Mouse (Mus musculus) limb, embryonic 11.5 days (tissue): Measurements from ENCODE around the gene BC048403. TPM values are rescaled to one million over a fixed set of nuclear protein-coding genes. Genes with fewer than 3 reads are reported as not detected.

ENCODE experiments used
- ATAC-seq: fragments of 200-750 bp; cut with Nextera tagmentation; 2 replicates; pipeline ENCODE4 v1.8.0; 2017; ENCODE audit warnings: low read depth; ENCODE audit not compliant: insufficient number of reproducible peaks, low FRiP score, low TSS enrichment
- DNase-seq: peaks from one replicate; pipeline ENCODE4 v3.0.0-alpha.2; 2015; ENCODE audit warnings: low spot score
- H3K27ac ChIP-seq: fragments of 300-500 bp; sonication (generic); replicated peaks from 2 replicates; pipeline ENCODE4 v1.5.1; 2014; ENCODE audit warnings: low read depth, mild to moderate bottlenecking, low read length
- H3K27me3 ChIP-seq: fragments of 300-500 bp; sonication (generic); 2 replicates; pipeline ENCODE4 v1.6.1; 2014; ENCODE audit warnings: mild to moderate bottlenecking, low read length, mixed read lengths; ENCODE audit not compliant: control insufficient read depth, insufficient read depth
- H3K36me3 ChIP-seq: fragments of 300-500 bp; sonication (generic); 2 replicates; pipeline ENCODE4 v1.6.1; 2014; ENCODE audit warnings: mild to moderate bottlenecking, low read length, moderate library complexity, mixed read lengths; ENCODE audit not compliant: control insufficient read depth, insufficient read depth
- H3K4me1 ChIP-seq: fragments of 300-500 bp; sonication (generic); 2 replicates; pipeline ENCODE4 v1.6.1; 2014; ENCODE audit warnings: low read length, mixed read lengths; ENCODE audit not compliant: control insufficient read depth, insufficient read depth
- H3K4me2 ChIP-seq: fragments of 300-500 bp; sonication (generic); 2 replicates; pipeline ENCODE4 v1.6.1; 2014; ENCODE audit warnings: low read depth, mild to moderate bottlenecking, moderate library complexity; ENCODE audit not compliant: severe bottlenecking
- H3K4me3 ChIP-seq: fragments of 300-500 bp; sonication (generic); 2 replicates; pipeline ENCODE4 v1.5.1; 2014; ENCODE audit warnings: low read depth, low read length
- H3K9ac ChIP-seq: fragments of 300-500 bp; sonication (generic); 2 replicates; pipeline ENCODE4 v1.6.1; 2014; ENCODE audit warnings: mild to moderate bottlenecking, low read length
- H3K9me3 ChIP-seq: fragments of 300-500 bp; sonication (generic); 2 replicates; pipeline ENCODE4 v1.6.1; 2016; ENCODE audit warnings: low read length; ENCODE audit not compliant: control insufficient read depth
- WGBS: fragments of 180-500 bp; shearing (Covaris S2); extraction: QIAGEN DNeasy Blood & Tissue Kit; methylation state at CpG from one replicate; pipeline ENCODE4 v1.1.7; 2014; 5-methylcytosine and 5-hydroxymethylcytosine counted together
- polyA plus RNA-seq: library from polyadenylated mRNA; unstranded; fragments of >200 nt; fragmentation: Nextera tagmentation; extraction: Ambion mirVana; gene quantifications from 2 replicates; pipeline ENCODE4 v1.2.1, GENCODE M21; 2014

The BC048403 gene
- polyA plus RNA-seq, 1 experiment from 2014 or later, result 2.6 TPM

DNA sequence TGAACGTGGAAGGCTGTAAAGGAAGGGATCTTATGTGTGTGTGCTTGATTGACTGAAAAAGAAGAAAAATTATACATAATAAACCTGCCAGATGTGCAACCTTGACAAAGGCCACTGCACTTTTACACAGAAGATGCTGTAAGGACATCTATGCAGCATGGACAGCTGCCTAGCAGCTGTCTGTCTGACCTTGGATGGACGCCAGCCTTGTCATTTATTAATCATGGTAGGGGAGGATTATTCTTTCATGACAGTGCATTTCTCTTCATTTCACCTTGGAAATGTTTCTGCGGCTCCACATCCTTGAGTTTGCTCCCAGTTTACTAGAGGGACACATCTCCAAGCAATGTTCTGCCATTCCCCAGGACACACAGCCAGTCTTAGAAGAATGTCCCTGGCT lies 48.8 kb downstream of the BC048403 start:
- no peak for DNase-seq
- no peak overlapping the region for H3K9ac ChIP-seq
- H3K27me3 ChIP-seq, result no peaks in the 10 kb centered on the region
- H3K4me2 ChIP-seq, result no peak overlapping the region
- 87% methylated on average over 3 of the region's 3 CpGs for WGBS
- H3K27ac ChIP-seq, result no peak overlapping the region
- H3K9me3 ChIP-seq, result no peaks in the 10 kb centered on the region; the same call in 1 of the 2 replicates
- H3K36me3 ChIP-seq, result peaks cover 3% of the 10 kb centered on the region; the same call in 1 of the 2 replicates
- H3K4me3 ChIP-seq, result no peak overlapping the region
- H3K4me1 ChIP-seq, result no peaks in the 10 kb centered on the region
- no peak for ATAC-seq

DNA sequence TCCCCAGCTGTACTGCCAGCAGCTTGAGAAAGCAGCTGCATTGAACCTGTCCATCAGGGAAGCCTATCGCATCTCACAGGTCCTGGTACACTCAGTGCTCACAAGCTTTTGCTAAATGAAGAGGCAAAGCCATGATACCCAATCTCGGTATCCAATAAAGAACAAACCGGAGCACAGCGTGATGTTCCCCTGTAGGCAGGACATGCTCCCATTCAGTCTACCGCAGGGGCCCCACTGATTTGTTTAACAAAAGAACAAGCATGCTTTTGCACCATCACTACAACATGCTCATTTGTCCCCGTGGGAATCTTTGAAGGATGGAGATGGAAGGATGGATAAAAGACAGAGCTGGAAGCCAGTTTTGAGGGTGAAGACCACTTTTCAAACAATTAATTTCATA lies 50.3 kb downstream of the BC048403 start:
- no peaks in the 10 kb centered on the region for H3K9me3 ChIP-seq
- no peak overlapping the region for H3K4me2 ChIP-seq
- no peaks in the 10 kb centered on the region for H3K4me1 ChIP-seq
- ATAC-seq (no peak), DNase-seq (no peak)
- H3K4me3 ChIP-seq, result no peak overlapping the region
- H3K27me3 ChIP-seq, result no peaks in the 10 kb centered on the region
- WGBS, result 80% methylated on average over 6 of the region's 6 CpGs
- no peak overlapping the region for H3K27ac ChIP-seq
- H3K9ac ChIP-seq, result no peak overlapping the region
- no peaks in the 10 kb centered on the region for H3K36me3 ChIP-seq

DNA sequence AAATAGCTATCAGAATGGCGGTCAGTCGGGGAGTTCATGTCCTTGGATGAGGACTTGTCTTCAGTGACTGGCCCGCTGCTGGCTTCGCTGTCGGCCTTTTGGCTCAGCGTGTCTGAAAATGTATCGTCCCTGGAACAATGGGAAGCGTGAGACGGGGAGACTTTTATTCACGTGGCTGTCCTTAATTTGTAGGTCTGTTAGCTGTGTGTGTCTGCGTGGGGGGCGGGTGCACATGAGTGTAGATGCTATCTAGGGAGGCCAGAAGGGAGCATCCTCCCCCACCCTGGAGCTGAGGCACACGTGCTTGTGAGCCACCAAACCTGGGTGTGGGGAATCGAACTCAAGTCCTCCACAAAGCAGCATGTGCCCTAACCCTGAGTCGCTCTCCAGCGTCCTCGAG lies 52.9 kb downstream of the BC048403 start:
- no peak for ATAC-seq

DNA sequence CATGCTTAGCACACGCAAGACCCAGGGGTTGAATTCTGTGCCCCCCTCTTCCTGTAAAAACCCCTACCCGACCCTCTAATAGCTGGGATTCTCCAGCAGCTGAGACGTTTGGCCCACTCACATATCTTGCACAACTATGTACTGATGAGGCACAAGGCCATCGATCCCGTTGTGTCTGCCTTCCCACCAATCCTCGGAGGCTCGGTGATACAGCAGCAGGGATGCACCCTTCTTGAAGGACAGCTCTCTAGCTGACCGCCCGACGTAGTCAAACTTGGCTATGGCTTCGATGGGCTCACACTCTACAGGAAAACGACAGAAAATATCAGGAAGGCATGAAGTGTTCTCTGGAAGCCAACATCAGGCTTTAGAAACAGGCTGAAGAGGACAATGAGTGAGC lies 54.7 kb downstream of the BC048403 start:
- no peak overlapping the region for H3K27ac ChIP-seq
- no peak overlapping the region for H3K4me3 ChIP-seq
- ATAC-seq, result no peak
- H3K4me1 ChIP-seq, result no peaks in the 10 kb centered on the region
- H3K27me3 ChIP-seq, result no peaks in the 10 kb centered on the region
- no peaks in the 10 kb centered on the region for H3K9me3 ChIP-seq
- no peaks in the 10 kb centered on the region; the same call in 1 of the 2 replicates for H3K36me3 ChIP-seq
- H3K9ac ChIP-seq, result no peak overlapping the region
- no peak for DNase-seq
- 93% methylated on average over 12 of the region's 12 CpGs for WGBS
- no peak overlapping the region for H3K4me2 ChIP-seq

More for the DNA sequence above, 52.9 kb downstream of the BC048403 start:
- Histone ChIP-seq H3K27ac (no peak overlapping the region), H3K4me1 (no peaks in the 10 kb centered on the region), H3K4me2 (no peak overlapping the region), H3K4me3 (no peak overlapping the region), H3K9ac (no peak overlapping the region), H3K27me3 (no peaks in the 10 kb centered on the region), H3K9me3 (no peaks in the 10 kb centered on the region), H3K36me3 (no peaks in the 10 kb centered on the region; the same call in 1 of the 2 replicates)
- WGBS, result 93% methylated on average over 17 of the region's 17 CpGs
- DNase-seq, result no peak

- no peak for DNase-seq
- H3K9ac ChIP-seq, result no peak overlapping the region
- H3K4me3 ChIP-seq, result no peak overlapping the region
- H3K27ac ChIP-seq, result no peak overlapping the region
- no peaks in the 10 kb centered on the region; the same call in 1 of the 2 replicates for H3K36me3 ChIP-seq
- no peak for ATAC-seq
- no peaks in the 10 kb centered on the region for H3K9me3 ChIP-seq
- no peak overlapping the region for H3K4me2 ChIP-seq
- no peaks in the 10 kb centered on the region for H3K4me1 ChIP-seq
- no peaks in the 10 kb centered on the region for H3K27me3 ChIP-seq
- WGBS, result 76% methylated on average over 8 of the region's 8 CpGs
Observed at GRCm38 (mm10) chr10:121796027-121796802, 56.5 kb downstream of the BC048403 start.

GRCm38 (mm10) chr10:121800041-121800440 lies 60.3 kb downstream of the BC048403 start:
- H3K4me2 ChIP-seq, result no peak overlapping the region
- H3K4me1 ChIP-seq, result no peaks in the 10 kb centered on the region
- H3K9me3 ChIP-seq, result no peaks in the 10 kb centered on the region
- no peak overlapping the region for H3K27ac ChIP-seq
- H3K9ac ChIP-seq, result no peak overlapping the region
- no peak overlapping the region for H3K4me3 ChIP-seq
- no peak for ATAC-seq
- H3K36me3 ChIP-seq, result no peaks in the 10 kb centered on the region; the same call in 1 of the 2 replicates
- DNase-seq, result no peak
- 95% methylated on average over 13 of the region's 13 CpGs for WGBS
- no peaks in the 10 kb centered on the region for H3K27me3 ChIP-seq

Other genes with a start within 250 kb of the BC048403 start
- gene Tbk1, start 153.2 kb upstream of the BC048403 start, polyA plus RNA-seq, result 30.7 and 32.6 TPM in 2 replicates
- 61.9 and 67.5 TPM in 2 replicates for gene Xpot, start 113.6 kb upstream of the BC048403 start, polyA plus RNA-seq
- gene D930020B18Rik, start 98.3 kb upstream of the BC048403 start, polyA plus RNA-seq, result 1.2 and 1.8 TPM in 2 replicates